Mouse (Mus musculus): ENCODE measurements around the gene Hoxa11. TPM values are rescaled to one million over a fixed set of nuclear protein-coding genes. Genes with fewer than 3 reads are reported as not detected.

Hoxa11 gene
- polyA plus RNA-seq, 1 experiment from 2014 or later: 55.0 TPM

GRCm38 (mm10) chr6:52244471-52245039, 1.1 kb downstream of the Hoxa11 start:
- WGBS: under 1% methylated on average over 23 of the region's 23 CpGs
- H3K27ac ChIP-seq: peak overlapping the region; percentile 99
- ATAC-seq (ENCODE audit: low FRiP score, low read depth): peak; percentile 28; the same call in 1 of the 2 replicates

GRCm38 (mm10) chr6:52243681-52244121, 1.9 kb downstream of the Hoxa11 start:
- Histone ChIP-seq H3K27ac (peak overlapping the region; percentile 99), H3K4me3 (peak overlapping the region; percentile 95), H3K4me1 (peaks cover 33% of the 10 kb centered on the region), H3K9me3 (no peaks in the 10 kb centered on the region), H3K27me3 (peaks cover 9% of the 10 kb centered on the region; the same call in 1 of the 2 replicates), H3K36me3 (no peaks in the 10 kb centered on the region), H3K4me2 (replicated peaks) (peak overlapping the region; percentile 75), H3K9ac (peak overlapping the region; percentile 100)
- no peak for ATAC-seq (ENCODE audit: low FRiP score, low read depth)
- WGBS: 3% methylated on average over 12 of the region's 12 CpGs

More at GRCm38 (mm10) chr6:52244471-52245039, 1.1 kb downstream of the Hoxa11 start:
- H3K9ac ChIP-seq: peak overlapping the region; percentile 100
- peaks cover 41% of the 10 kb centered on the region for H3K4me1 ChIP-seq
- no peaks in the 10 kb centered on the region for H3K9me3 ChIP-seq
- H3K36me3 ChIP-seq: 0 out of 2 replicates have a peak, but pooled peaks cover 4% of the 10 kb centered on the region
- H3K27me3 ChIP-seq: peaks cover 9% of the 10 kb centered on the region; the same call in 1 of the 2 replicates
- peak overlapping the region; percentile 75 for H3K4me2 ChIP-seq (replicated peaks)
- H3K4me3 ChIP-seq: peak overlapping the region; percentile 95

- peak overlapping the region; percentile 100 for H3K9ac ChIP-seq
Measured at GRCm38 (mm10) chr6:52242801-52243332, 2.7 kb downstream of the Hoxa11 start.

GRCm38 (mm10) chr6:52241001-52241621, 4.5 kb downstream of the Hoxa11 start:
- Histone ChIP-seq H3K4me2 (replicated peaks) (peak overlapping the region; percentile 75), H3K9ac (peak overlapping the region; percentile 100), H3K4me3 (peak overlapping the region; percentile 95), H3K9me3 (no peaks in the 10 kb centered on the region), H3K27me3 (peaks cover 9% of the 10 kb centered on the region; the same call in 1 of the 2 replicates), H3K36me3 (0 out of 2 replicates have a peak, but pooled peaks cover 3% of the 10 kb centered on the region), H3K27ac (peak overlapping the region; percentile 100), H3K4me1 (peaks cover 43% of the 10 kb centered on the region)
- WGBS: 8% methylated on average over 9 of the region's 9 CpGs
- ATAC-seq (ENCODE audit: low FRiP score, low read depth): no peak

More at GRCm38 (mm10) chr6:52242801-52243332, 2.7 kb downstream of the Hoxa11 start:
- Histone ChIP-seq H3K9me3 (no peaks in the 10 kb centered on the region), H3K27me3 (peaks cover 9% of the 10 kb centered on the region; the same call in 1 of the 2 replicates), H3K4me1 (peaks cover 33% of the 10 kb centered on the region), H3K4me2 (replicated peaks) (peak overlapping the region; percentile 75), H3K27ac (peak overlapping the region; percentile 99), H3K4me3 (peak overlapping the region; percentile 95), H3K36me3 (no peaks in the 10 kb centered on the region)
- WGBS: 18% methylated on average over 4 of the region's 4 CpGs
- no peak for ATAC-seq (ENCODE audit: low FRiP score, low read depth)

GRCm38 (mm10) chr6:52240389-52241000, 5.1 kb downstream of the Hoxa11 start, which contains the start of gene Hoxa10:
Hoxa10 (minus strand) TSS chr6:52240854.
- WGBS: under 1% methylated on average over 35 of the region's 35 CpGs
- H3K27ac ChIP-seq: peak within 1 kb of the TSS; percentile 100
- ATAC-seq (ENCODE audit: low FRiP score, low read depth): peak; percentile 52
- peak within 1 kb of the TSS; percentile 100 for H3K9ac ChIP-seq
- peak within 1 kb of the TSS; percentile 95 for H3K4me3 ChIP-seq
- H3K4me1 ChIP-seq: peaks cover 49% of the 10 kb centered on the region
- H3K4me2 ChIP-seq (replicated peaks): peak within 1 kb of the TSS; percentile 75
- no peaks in the 10 kb centered on the region for H3K9me3 ChIP-seq
- peaks cover 9% of the 10 kb centered on the region; the same call in 1 of the 2 replicates for H3K27me3 ChIP-seq
- H3K36me3 ChIP-seq: 0 out of 2 replicates have a peak, but pooled peaks cover 6% of the 10 kb centered on the region

GRCm38 (mm10) chr6:52239625-52240388, 5.8 kb downstream of the Hoxa11 start:
- ATAC-seq (ENCODE audit: low FRiP score, low read depth): no peak
- peaks cover 54% of the 10 kb centered on the region for H3K4me1 ChIP-seq
- H3K4me2 ChIP-seq (replicated peaks): peak overlapping the region; percentile 75
- H3K27me3 ChIP-seq: peaks cover 9% of the 10 kb centered on the region; the same call in 1 of the 2 replicates
- 0 out of 2 replicates have a peak, but pooled peaks cover 6% of the 10 kb centered on the region for H3K36me3 ChIP-seq
- 1% methylated on average over 30 of the region's 30 CpGs for WGBS
- H3K4me3 ChIP-seq: peak overlapping the region; percentile 95
- H3K9ac ChIP-seq: peak overlapping the region; percentile 100
- H3K27ac ChIP-seq: peak overlapping the region; percentile 100
- H3K9me3 ChIP-seq: no peaks in the 10 kb centered on the region

- Histone ChIP-seq H3K27ac (peak overlapping the region; percentile 100), H3K9me3 (no peaks in the 10 kb centered on the region), H3K4me1 (peaks cover 54% of the 10 kb centered on the region), H3K36me3 (peaks cover 10% of the 10 kb centered on the region; the same call in 1 of the 2 replicates), H3K4me3 (peak overlapping the region; percentile 95), H3K4me2 (replicated peaks) (peak overlapping the region; percentile 75), H3K27me3 (peaks cover 9% of the 10 kb centered on the region; the same call in 1 of the 2 replicates), H3K9ac (peak overlapping the region; percentile 100)
- 2% methylated on average over 7 of the region's 7 CpGs for WGBS
- no peak for ATAC-seq (ENCODE audit: low FRiP score, low read depth)
Measured at GRCm38 (mm10) chr6:52238976-52239375, 6.6 kb downstream of the Hoxa11 start.

- Histone ChIP-seq H3K4me1 (peaks cover 46% of the 10 kb centered on the region), H3K9me3 (no peaks in the 10 kb centered on the region), H3K4me2 (replicated peaks) (peak overlapping the region; percentile 75), H3K27ac (peak overlapping the region; percentile 100), H3K36me3 (peaks cover 15% of the 10 kb centered on the region; the same call in 1 of the 2 replicates), H3K9ac (peak overlapping the region; percentile 100), H3K4me3 (peak overlapping the region; percentile 95), H3K27me3 (peaks cover 9% of the 10 kb centered on the region; the same call in 1 of the 2 replicates)
- no peak for ATAC-seq (ENCODE audit: low FRiP score, low read depth)
- WGBS: under 1% methylated on average over 7 of the region's 7 CpGs
Measured at GRCm38 (mm10) chr6:52238155-52238545, 7.5 kb downstream of the Hoxa11 start.

- H3K9ac ChIP-seq: peak overlapping the region; percentile 100
- H3K4me2 ChIP-seq (replicated peaks): peak overlapping the region; percentile 75
- 2% methylated on average over 10 of the region's 10 CpGs for WGBS
- H3K4me1 ChIP-seq: peaks cover 40% of the 10 kb centered on the region
- peaks cover 16% of the 10 kb centered on the region for H3K36me3 ChIP-seq
- H3K9me3 ChIP-seq: no peaks in the 10 kb centered on the region
- H3K27ac ChIP-seq: peak overlapping the region; percentile 100
- H3K4me3 ChIP-seq: peak overlapping the region; percentile 95
- peaks cover 6% of the 10 kb centered on the region; the same call in 1 of the 2 replicates for H3K27me3 ChIP-seq
- no peak for ATAC-seq (ENCODE audit: low FRiP score, low read depth)
Measured at GRCm38 (mm10) chr6:52237346-52238154, 8.1 kb downstream of the Hoxa11 start.

- WGBS: 7% methylated on average over 3 of the region's 3 CpGs
- Histone ChIP-seq H3K9me3 (no peaks in the 10 kb centered on the region), H3K4me3 (peak overlapping the region; percentile 95), H3K36me3 (peaks cover 23% of the 10 kb centered on the region), H3K4me1 (peaks cover 33% of the 10 kb centered on the region), H3K27ac (peak overlapping the region; percentile 100), H3K9ac (peak overlapping the region; percentile 100), H3K4me2 (replicated peaks) (peak overlapping the region; percentile 75), H3K27me3 (peaks cover 3% of the 10 kb centered on the region; the same call in 1 of the 2 replicates)
- no peak for ATAC-seq (ENCODE audit: low FRiP score, low read depth)
Measured at GRCm38 (mm10) chr6:52236806-52237205, 8.8 kb downstream of the Hoxa11 start.

Measured in limb, embryonic 13.5 days (tissue).